Mouse (Mus musculus) thymus, adult 2 months (tissue): ENCODE measurements around the gene Gsk3b.

ENCODE experiments used
- CTCF ChIP-seq: fragments of 200-500 bp; IDR thresholded peaks from 2 replicates; pipeline ENCODE4 v1.5.1; 2012; ENCODE audit warnings: mild to moderate bottlenecking, control low read depth, low read length, moderate library complexity, borderline replicate concordance; ENCODE audit not compliant: control insufficient read depth, poor library complexity, insufficient read depth; ENCODE audit errors: extremely low read depth
- POLR2A ChIP-seq: fragments of 200-500 bp; IDR thresholded peaks from 2 replicates; pipeline ENCODE4 v1.6.1; 2012; ENCODE audit warnings: mild to moderate bottlenecking, low read length, control low read depth, moderate library complexity; ENCODE audit not compliant: control insufficient read depth, poor library complexity, insufficient read depth; ENCODE audit errors: extremely low read depth

DNA sequence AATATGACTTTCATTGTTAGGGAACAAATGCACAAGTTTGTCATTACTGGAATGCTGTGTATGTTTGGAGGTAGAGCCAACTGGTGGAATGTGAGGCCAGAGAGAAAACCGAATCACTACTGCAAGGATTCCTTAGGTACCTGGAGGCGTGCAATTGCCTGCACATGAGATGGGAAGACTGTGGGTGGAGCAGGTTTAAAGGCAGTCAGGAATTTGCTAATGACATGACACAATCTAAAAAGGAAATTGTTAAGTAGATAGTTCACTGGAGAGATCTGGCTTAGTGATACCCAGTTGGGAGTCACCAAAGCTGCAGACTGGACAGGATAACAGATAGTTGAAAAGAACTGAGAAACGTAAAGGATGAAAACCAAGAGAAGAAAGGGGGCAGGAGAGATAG is 73.2 kb downstream of the Gsk3b start:
- TF ChIP-seq CTCF (no peak), POLR2A (no peak)
